Mouse (Mus musculus): Measurements from ENCODE around the gene Fabp6.

DNA sequence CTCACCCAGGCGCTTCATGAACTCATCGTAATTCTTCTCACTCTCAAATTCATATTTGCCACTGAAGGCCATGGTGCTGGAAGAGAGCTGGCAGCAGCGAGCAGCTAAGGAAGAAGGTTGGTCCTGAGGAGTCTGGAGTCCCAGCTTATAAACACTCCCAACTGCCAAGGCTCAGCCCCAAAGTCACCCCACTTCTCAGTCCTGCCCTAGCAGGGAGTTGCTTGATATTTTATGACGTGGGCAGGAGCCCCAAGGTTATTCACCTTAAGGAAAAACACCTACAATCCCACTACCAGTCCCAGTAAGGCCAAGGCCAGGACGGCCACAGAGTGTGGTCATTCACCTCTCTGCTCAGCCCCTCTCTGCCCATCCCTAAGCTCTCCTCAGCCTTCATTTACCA, at the start of gene Fabp6:
- TF ChIP-seq RAD21 (IDR thresholded peaks at IDR 0.05; ENCODE audit: low read depth, low read length) (no peak), MYC (IDR thresholded peaks at IDR 0.05; ENCODE audit: low read depth, low read length) (no peak), POLR2A (IDR thresholded peaks at IDR 0.05; ENCODE audit: control insufficient read depth in 1 of 2, insufficient read depth in 1 of 2, low read depth in 1 of 2, low read length in 2 of 2, poor library complexity in 1 of 2) (no peak), TCF12 (IDR thresholded peaks at IDR 0.05; ENCODE audit: low read depth, low read length) (no peak), MXI1 (IDR thresholded peaks at IDR 0.05; ENCODE audit: low read depth, low read length) (no peak), MAZ (IDR thresholded peaks at IDR 0.05; ENCODE audit: low read depth, low read length) (no peak), JUND (IDR thresholded peaks at IDR 0.05; ENCODE audit: low read depth, low read length) (no peak), CHD2 (IDR thresholded peaks at IDR 0.05; ENCODE audit: low read length) (no peak), POLR2AphosphoS5 (IDR thresholded peaks at IDR 0.05; ENCODE audit: borderline replicate concordance, low read depth, low read length) (no peak), TBP (IDR thresholded peaks at IDR 0.05; ENCODE audit: low read depth, low read length) (no peak), HCFC1 (IDR thresholded peaks at IDR 0.05; ENCODE audit: low read depth, low read length) (no peak), CTCF (IDR thresholded peaks at IDR 0.05 in 2 of 3, conservative IDR thresholded peaks at IDR 0.05 in 1 of 3; ENCODE audit: control insufficient read depth in 1 of 3, insufficient read depth in 1 of 3, low read depth in 2 of 3, low read length in 3 of 3, poor library complexity in 1 of 3, severe bottlenecking in 1 of 3) (no peak), GABPA (IDR thresholded peaks at IDR 0.05; ENCODE audit: low read depth, low read length) (no peak), ZNF384 (IDR thresholded peaks at IDR 0.05; ENCODE audit: low read depth, low read length) (no peak)

All from MEL (cell line).